Comparison of ENCODE assay signal across 21 mouse cellular contexts in the genomic region with DNA sequence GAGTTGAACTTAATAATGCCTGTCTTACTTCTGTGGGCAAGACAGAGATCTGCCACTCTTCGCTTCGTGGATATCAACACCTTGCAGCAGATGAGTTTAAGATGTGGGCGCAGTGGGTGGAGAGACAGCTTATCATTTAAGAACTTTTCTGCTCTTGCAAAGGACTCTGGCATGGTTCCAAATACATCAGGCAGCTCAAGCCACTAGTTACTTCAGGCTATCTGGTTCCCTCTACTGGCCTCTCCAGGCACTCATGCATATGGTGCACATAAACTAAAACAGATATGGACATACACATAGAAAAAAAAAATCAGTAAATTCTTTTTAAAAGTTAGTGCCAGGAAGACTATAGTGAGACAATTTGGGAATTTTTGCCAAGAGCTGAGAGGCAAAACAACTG.
A peak's percentile ranks its signal among the peaks of the same experiment; 100 is the strongest.
DNase-seq lines count a peak whose midpoint lies in the region; ATAC-seq and TF ChIP-seq lines count a peak whose summit lies in the region.
"Had no signal": no experiment of that assay in that cellular context is flagged by ENCODE, and none has a peak within 500 bp of the region (broad histone marks: within the 10 kb centered on the region; RNA-seq: fewer than 3 reads in every experiment).

No protein-coding gene starts in this region.

- DNase-seq in kidney, adult 9 months: peak; percentile 2
- DNase-seq in kidney, postnatal 10 days: no peak
- no peak for DNase-seq in midbrain, postnatal 0 days (ENCODE audit: low spot score)
- peak; percentile 3 for DNase-seq in NIH3T3 (ENCODE audit: low read depth)
- DNase-seq in stomach, postnatal 0 days (ENCODE audit: low spot score): no peak
- no peak for DNase-seq in adrenal gland, postnatal 10 days
- DNase-seq: cerebellum, adult 11-12 months; gastrocnemius, postnatal 14 days; heart, postnatal 10 days; kidney, adult 11 months; left cerebral cortex, postnatal 4 days; thymus, postnatal 36 days had no signal

- H3K27me3 ChIP-seq in midbrain, postnatal 0 days (ENCODE audit: insufficient read depth, low read length): no peaks in the 10 kb centered on the region
- H3K27me3 ChIP-seq in midbrain, embryonic 15.5 days (replicated peaks): no peaks in the 10 kb centered on the region
- no peaks in the 10 kb centered on the region for H3K27me3 ChIP-seq in stomach, postnatal 0 days (ENCODE audit: control insufficient read depth, insufficient read depth, low read length)
- H3K27me3 ChIP-seq: embryonic facial prominence, embryonic 15.5 days; liver, embryonic 12.5 days had no signal

- TF ChIP-seq EP300 in stomach, postnatal 0 days (optimal IDR thresholded peaks at IDR 0.05): no peak

- no peak overlapping the region for H3K27ac ChIP-seq in midbrain, postnatal 0 days (ENCODE audit: low read depth, low read length)
- no peak overlapping the region for H3K27ac ChIP-seq in midbrain, embryonic 15.5 days
- no peak overlapping the region for H3K27ac ChIP-seq in stomach, postnatal 0 days (replicated peaks)
- H3K27ac ChIP-seq: embryonic facial prominence, embryonic 15.5 days; forebrain, embryonic 10.5 days; heart, embryonic 10.5 days; hindbrain, embryonic 13.5 days; liver, embryonic 12.5 days; neural tube, embryonic 13.5 days had no signal

- H3K36me3 ChIP-seq in midbrain, postnatal 0 days (ENCODE audit: insufficient read depth, low read length): no peaks in the 10 kb centered on the region
- H3K36me3 ChIP-seq in midbrain, embryonic 15.5 days (replicated peaks): no peaks in the 10 kb centered on the region
- H3K36me3 ChIP-seq in stomach, postnatal 0 days (ENCODE audit: control insufficient read depth, insufficient read depth, low read length): no peaks in the 10 kb centered on the region
- H3K36me3 ChIP-seq: embryonic facial prominence, embryonic 15.5 days; forebrain, embryonic 10.5 days; heart, embryonic 10.5 days; hindbrain, embryonic 13.5 days; liver, embryonic 12.5 days; neural tube, embryonic 13.5 days had no signal

- H3K9me3 ChIP-seq in midbrain, postnatal 0 days (ENCODE audit: low read length): no peaks in the 10 kb centered on the region
- H3K9me3 ChIP-seq in midbrain, embryonic 15.5 days: no peaks in the 10 kb centered on the region
- H3K9me3 ChIP-seq in stomach, postnatal 0 days (ENCODE audit: control insufficient read depth, low read length): peaks cover 3% of the 10 kb centered on the region; the same call in 1 of the 2 replicates
- H3K9me3 ChIP-seq: embryonic facial prominence, embryonic 15.5 days; forebrain, embryonic 10.5 days; heart, embryonic 10.5 days; hindbrain, embryonic 13.5 days; liver, embryonic 12.5 days; neural tube, embryonic 13.5 days had no signal

- ATAC-seq in midbrain, postnatal 0 days (ENCODE audit: low FRiP score): no peak
- ATAC-seq in midbrain, embryonic 15.5 days (replicated peaks): no peak
- no peak for ATAC-seq in stomach, postnatal 0 days (ENCODE audit: low FRiP score, low TSS enrichment)
- ATAC-seq: CD4-positive, CD25-positive, alpha-beta regulatory T cell, adult 4 months; liver, embryonic 12.5 days; lung, postnatal 0 days had no signal

- TF ChIP-seq CTCF in midbrain, postnatal 0 days (IDR thresholded peaks at IDR 0.05): 0 out of 2 replicates have a peak, but pooled peaks have one; percentile 15
- peak; percentile 34 for TF ChIP-seq CTCF in stomach, postnatal 0 days (IDR thresholded peaks at IDR 0.05; ENCODE audit: low read depth)

- 97% methylated on average over 3 of the region's 3 CpGs for WGBS in midbrain, postnatal 0 days
- WGBS in midbrain, embryonic 15.5 days: 91% methylated on average over 3 of the region's 3 CpGs
- 96% methylated on average over 3 of the region's 3 CpGs for WGBS in stomach, postnatal 0 days

- H3K4me3 ChIP-seq in midbrain, postnatal 0 days (ENCODE audit: low read depth, low read length): no peak overlapping the region
- H3K4me3 ChIP-seq in midbrain, embryonic 15.5 days: no peak overlapping the region
- H3K4me3 ChIP-seq in stomach, postnatal 0 days (ENCODE audit: low read depth, low read length): no peak overlapping the region
- H3K4me3 ChIP-seq: embryonic facial prominence, embryonic 15.5 days; forebrain, embryonic 10.5 days; heart, embryonic 10.5 days; hindbrain, embryonic 13.5 days; liver, embryonic 12.5 days; neural tube, embryonic 13.5 days had no signal

- no peak overlapping the region for H3K9ac ChIP-seq in midbrain, postnatal 0 days (replicated peaks; ENCODE audit: low read length, poor library complexity, severe bottlenecking)
- H3K9ac ChIP-seq in midbrain, embryonic 15.5 days: no peak overlapping the region
- H3K9ac ChIP-seq in stomach, postnatal 0 days (ENCODE audit: low read length): no peak overlapping the region
- H3K9ac ChIP-seq: embryonic facial prominence, embryonic 15.5 days; hindbrain, embryonic 13.5 days; liver, embryonic 12.5 days; neural tube, embryonic 13.5 days had no signal

- no peak overlapping the region for H3K4me2 ChIP-seq in midbrain, postnatal 0 days (ENCODE audit: low read depth, low read length, poor library complexity, severe bottlenecking)
- H3K4me2 ChIP-seq in midbrain, embryonic 15.5 days: no peak overlapping the region
- H3K4me2 ChIP-seq in stomach, postnatal 0 days (replicated peaks; ENCODE audit: low read depth): no peak overlapping the region
- H3K4me2 ChIP-seq: embryonic facial prominence, embryonic 15.5 days; hindbrain, embryonic 13.5 days; liver, embryonic 12.5 days; neural tube, embryonic 13.5 days had no signal

- no peaks in the 10 kb centered on the region for H3K4me1 ChIP-seq in midbrain, postnatal 0 days (ENCODE audit: insufficient read depth, low read length)
- no peaks in the 10 kb centered on the region for H3K4me1 ChIP-seq in midbrain, embryonic 15.5 days
- H3K4me1 ChIP-seq in stomach, postnatal 0 days (replicated peaks; ENCODE audit: control insufficient read depth, insufficient read depth): no peaks in the 10 kb centered on the region
- H3K4me1 ChIP-seq: embryonic facial prominence, embryonic 15.5 days; forebrain, embryonic 10.5 days; heart, embryonic 10.5 days; hindbrain, embryonic 13.5 days; liver, embryonic 12.5 days had no signal

Comparison
In these comparisons a context has a peak if more than half of its experiments do, and no peak if none do; other contexts are left out.
1. DNase-seq: peak in kidney, adult 9 months (single experiment) and NIH3T3 (single experiment); none in kidney, postnatal 10 days (single experiment), midbrain, postnatal 0 days (single experiment), stomach, postnatal 0 days (single experiment) and adrenal gland, postnatal 10 days (single experiment).